Mouse (Mus musculus) regulatory T cell (primary cell): ENCODE data around the gene Rsg1.

Experiments
- in situ Hi-C: fragments of 300-600 bp; cut with MboI, MseI; formaldehyde crosslinking; loops from one replicate; pipeline ENCODE4 v1.15.1; 2025; ENCODE audit warnings: high pct_unique_total_duplicates

Rsg1 gene

DNA sequence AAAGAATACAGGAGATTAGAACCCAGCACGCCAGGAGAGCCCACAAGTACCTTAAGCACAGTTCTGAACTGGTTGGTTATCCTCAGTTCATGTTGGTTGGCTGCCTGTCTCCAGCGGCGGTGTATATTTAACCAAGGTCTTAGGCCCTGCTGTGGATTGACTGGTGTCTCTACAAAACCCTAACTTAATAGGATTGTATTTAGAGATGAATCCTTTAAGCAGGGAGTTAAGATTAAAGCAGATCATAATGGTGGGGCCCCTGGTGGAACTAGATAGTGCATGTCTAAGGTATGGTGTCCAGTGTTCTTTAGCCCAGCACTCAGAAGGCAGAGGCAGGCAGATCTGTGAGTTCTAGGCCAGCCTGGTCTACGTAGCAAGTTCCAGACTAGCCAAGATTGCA is 2.1 kb upstream of the Rsg1 start:
- in situ Hi-C loops = loop anchor here (5.0 kb wide), 1 partner anchor 69 kb away; no protein-coding TSS in a partner anchor

DNA sequence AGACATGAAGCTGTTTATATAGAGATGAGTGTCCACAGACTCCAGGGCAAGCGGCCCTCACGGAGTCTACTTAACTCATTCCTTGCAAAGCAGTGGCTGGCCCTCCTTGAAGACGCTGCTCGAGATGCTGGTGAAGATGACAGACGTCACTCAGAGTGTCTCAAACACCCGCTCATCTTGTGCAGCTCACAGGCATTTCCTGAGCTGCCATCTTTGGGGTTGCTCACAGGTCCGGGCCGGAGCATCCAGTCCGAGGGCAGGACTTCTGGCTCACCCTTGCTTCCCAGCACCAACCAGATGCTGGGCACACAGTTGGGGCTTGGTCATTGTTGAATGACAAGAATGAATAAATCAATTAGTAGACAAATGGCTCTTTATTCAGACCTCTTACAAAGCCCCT is 864 bp upstream of the Rsg1 start:
- in situ Hi-C loops = loop anchor here (5.0 kb wide), 1 partner anchor 71 kb away; no protein-coding TSS in a partner anchor

DNA sequence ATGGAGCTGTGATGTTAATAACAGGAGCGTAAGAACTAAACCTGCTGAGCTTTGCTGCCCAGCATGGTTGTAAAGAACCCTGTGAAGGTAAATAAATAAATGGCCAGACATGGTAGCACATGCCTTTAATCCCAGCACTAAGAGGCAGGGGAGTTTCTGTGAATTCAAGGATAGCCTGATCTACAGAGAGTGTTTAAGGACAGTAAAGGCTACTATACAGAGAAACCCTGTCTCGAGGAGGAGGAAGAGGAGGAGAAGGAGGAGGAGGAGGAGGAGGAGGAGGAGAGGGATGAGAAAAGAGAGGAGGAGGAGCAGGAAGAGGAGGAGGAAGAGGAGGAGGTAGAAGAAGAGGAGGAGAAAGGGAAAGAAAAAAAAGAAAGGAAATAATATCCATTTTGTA is 414 bp upstream of the Rsg1 start:
- in situ Hi-C loops = loop anchor here (5.0 kb wide), 1 partner anchor 71 kb away; no protein-coding TSS in a partner anchor

DNA sequence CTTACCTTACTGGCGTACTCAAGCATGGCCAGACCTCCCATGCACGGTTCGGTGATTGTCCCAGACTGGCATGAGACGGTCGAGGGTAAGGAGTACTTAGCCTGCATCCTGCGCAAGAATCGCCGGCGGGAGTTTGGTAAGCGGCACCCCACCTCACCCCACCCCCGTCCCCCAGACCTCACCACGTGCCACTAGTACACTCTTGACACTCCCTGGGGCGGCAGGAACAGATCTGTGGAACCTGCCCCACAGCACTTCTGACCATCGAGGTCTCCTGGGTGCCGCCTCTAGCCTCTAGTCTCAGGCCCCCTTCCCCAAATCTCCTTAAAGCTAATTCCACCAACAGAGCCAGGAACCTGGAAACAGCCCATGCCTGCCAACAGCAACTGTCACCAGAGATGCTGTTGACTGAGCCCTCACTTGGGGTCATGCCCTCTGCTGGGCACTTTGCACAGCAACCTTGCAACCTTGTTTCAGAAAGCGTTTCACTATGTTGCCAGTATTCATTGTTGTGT is 638 bp downstream of the Rsg1 start:
- in situ Hi-C loops = loop anchor here (5.0 kb wide), 1 partner anchor 72 kb away; no protein-coding TSS in a partner anchor

DNA sequence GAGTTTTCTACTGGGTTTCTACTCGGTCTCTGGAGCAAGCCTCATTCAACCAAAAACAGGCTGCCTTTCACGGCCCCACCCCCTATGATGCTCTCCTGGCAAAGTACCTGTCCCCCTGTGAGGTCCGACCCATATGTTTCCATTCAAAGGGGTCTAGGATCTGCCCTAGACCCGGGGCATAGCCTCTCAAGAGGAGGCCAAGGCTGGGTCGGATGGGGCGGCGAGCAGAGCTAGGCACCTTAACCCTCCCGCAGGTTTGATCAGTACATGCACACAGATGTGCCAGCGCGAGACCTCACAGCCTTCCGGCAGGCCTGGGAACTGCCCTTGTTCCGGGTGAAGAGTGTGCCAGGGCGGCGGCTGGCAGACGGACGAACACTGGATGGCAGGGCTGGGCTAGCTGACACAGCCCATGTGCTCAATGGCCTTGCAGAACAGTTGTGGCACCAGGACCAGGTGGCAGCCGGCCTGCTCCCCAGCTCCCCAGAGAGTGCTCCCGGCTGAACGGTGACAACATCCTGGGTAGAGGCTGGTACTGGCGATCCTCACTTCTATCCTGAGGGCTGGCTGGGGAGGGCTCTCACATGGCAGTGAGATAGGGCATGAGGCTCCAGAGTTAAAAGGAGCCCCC is 5.9 kb downstream of the Rsg1 start:
- in situ Hi-C loops = loop anchor here (10.0 kb wide), 1 partner anchor 1245 kb away; no protein-coding TSS in a partner anchor

DNA sequence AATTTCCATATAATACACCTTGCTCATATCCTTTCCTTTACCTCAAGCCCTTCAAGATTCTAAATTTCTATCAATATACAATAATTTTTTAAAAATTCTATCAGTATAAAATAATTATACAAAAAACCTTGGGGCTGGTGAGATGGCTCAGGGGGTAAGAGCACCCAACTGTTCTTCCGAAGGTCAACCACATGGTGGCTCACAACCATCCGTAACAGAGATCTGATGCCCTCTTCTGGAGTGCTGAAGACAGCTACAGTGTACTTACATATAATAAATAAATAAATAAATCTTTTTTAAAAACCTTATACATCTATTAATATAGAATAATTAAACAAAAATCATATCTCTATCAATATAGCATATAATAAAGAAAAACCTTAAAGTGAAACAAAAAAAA is 8.1 kb downstream of the Rsg1 start:
- in situ Hi-C loops = loop anchor here (10.0 kb wide), 1 partner anchor 1247 kb away; no protein-coding TSS in a partner anchor

DNA sequence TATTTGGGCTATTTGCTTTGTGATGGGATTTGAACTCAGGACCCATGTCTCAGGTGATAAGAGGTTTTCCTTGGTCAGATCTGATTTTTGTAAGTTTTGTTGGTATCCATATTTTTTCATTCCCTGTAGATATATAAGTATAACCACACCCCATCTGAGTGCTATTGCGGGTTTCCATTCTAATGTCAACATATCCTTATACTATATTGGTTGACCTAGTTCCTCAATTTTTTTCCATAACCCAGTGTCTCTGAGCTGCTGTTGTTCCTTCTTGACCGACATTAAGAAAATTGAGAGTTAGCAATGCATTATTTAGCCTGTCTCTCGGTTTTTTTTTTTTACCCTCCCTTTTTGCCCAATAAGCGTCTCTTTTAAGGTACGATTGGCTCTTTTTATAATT is 9.0 kb downstream of the Rsg1 start:
- in situ Hi-C loops = loop anchor here (10.0 kb wide), 1 partner anchor 1248 kb away; no protein-coding TSS in a partner anchor

DNA sequence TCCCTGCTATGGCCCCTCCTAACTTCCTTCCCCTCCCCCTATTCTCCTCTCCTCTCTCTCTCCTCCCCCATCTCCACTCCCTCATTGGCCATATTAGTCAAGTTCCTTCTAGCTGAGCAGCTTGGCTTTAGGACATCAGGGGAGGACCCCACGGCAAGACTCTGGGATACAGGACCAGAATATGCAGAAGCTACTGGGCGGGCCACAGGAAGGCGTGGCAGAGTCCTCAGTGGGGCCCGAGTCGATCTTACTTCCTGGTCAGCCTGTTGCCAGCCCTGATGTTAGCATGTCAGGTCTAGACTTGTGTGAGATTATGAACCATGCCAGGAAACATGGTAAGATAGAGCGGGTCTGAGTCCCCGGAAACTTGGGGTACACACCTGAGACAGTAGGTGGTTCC is 14.9 kb downstream of the Rsg1 start:
- in situ Hi-C loops = loop anchor here (10.0 kb wide), 1 partner anchor 1254 kb away; no protein-coding TSS in a partner anchor

DNA sequence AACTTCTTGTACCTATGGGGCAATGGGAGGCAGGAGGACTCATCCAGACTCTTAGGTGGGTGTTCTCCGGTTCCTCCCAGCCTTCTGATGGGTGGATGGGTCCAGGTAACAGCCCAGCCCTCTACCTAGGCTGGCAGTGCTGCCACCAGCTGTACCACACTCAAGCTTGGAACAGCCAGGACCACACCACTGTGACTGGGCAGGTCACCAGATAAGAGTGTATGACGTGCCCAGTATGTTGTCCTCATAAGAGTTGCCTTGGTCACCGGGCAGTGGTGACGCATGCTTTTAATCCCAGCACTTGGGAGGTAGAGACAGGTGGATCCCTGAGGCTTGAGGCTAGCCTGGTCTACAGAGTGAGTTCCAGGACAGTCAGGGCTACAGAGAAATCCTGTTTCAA is 19.4 kb downstream of the Rsg1 start:
- in situ Hi-C loops = no loop called here

DNA sequence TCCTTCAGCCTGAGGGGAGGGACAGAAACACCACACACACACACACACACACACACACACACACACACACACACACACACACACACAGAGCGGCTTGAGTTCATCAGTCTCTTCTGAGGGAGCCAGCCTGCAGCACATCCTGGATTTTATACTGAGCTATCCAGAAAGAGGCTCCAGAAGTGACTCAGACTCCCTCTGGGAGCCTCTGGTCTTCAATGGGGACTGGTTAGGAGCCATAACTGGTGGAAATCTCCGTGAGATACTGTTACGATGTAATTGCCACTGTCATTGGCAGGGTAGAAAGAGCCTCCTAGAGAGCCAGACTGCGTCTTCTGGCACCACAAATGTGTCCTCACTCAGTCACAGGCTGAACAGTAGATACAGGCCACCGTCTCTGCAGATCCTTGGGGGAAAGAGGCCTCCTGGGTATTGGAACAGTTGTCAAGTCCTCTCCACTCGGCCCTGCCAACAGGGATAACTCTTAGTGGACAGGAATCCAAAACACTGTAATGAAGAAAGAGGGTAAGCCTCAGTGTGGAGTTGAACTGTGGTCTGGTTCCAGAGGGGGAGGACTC is 21.9 kb downstream of the Rsg1 start:
- in situ Hi-C loops = no loop called here

DNA sequence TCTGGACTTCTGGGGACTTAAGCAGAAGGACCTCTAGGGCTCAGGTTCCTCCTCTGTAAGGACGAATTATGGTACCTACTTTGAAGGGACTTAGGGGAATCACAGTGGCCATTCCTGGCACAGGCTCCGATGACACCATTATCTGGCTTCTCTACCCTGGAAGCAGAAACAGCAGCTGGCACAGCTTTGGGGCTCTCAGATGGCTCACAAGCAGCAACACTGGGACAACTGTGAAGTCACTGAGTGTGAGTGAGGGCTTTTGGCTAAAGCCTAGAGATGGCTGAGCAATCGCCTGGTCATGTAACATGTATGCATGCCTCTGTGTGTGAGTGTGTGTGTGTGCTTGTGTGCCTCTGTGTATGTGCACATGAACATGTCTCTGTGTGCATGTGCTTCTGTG is 23.1 kb downstream of the Rsg1 start:
- in situ Hi-C loops = no loop called here

DNA sequence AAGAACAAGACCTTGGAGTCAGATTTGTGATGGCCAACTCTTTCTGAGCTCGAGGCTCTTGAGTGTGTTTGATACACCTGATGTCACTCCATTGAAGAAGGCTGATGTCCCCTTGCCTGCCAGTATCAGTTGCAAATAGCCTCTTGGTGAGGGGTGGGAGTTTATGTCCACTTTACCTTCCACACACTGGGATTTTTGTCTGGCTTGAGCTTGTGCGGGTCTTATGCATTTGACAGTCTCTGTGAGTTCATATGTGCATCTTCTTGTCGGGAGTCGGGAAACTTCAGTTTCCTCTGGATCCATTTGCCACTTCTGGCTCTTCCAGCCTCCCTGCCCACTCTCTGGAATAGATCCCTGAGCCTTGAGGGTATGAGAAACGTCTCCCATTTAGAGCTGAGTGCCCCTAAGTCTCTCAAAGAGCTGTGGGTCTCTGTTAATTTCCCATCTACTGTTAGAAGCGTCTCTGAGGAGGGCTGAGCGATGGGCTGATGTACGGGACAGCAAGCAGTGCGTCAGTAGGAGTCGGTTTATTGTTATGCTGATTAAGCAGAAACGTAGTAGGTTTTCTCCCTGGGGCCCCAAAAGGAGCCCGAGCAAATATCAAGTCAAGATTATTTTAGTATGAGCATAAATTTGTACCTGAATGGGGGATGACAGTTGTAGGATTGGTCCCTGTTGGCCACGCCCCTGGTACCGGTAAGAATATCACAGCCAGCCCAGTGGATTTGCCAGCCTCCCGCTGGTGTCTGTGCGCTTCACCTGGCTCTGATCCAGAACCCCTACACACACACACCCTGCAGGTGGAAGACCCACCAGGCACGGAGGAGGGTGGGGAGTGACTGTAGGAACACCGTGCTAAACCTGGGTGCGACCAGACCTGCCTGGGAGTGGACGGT is 25.0 kb downstream of the Rsg1 start:
- in situ Hi-C loops = no loop called here

DNA sequence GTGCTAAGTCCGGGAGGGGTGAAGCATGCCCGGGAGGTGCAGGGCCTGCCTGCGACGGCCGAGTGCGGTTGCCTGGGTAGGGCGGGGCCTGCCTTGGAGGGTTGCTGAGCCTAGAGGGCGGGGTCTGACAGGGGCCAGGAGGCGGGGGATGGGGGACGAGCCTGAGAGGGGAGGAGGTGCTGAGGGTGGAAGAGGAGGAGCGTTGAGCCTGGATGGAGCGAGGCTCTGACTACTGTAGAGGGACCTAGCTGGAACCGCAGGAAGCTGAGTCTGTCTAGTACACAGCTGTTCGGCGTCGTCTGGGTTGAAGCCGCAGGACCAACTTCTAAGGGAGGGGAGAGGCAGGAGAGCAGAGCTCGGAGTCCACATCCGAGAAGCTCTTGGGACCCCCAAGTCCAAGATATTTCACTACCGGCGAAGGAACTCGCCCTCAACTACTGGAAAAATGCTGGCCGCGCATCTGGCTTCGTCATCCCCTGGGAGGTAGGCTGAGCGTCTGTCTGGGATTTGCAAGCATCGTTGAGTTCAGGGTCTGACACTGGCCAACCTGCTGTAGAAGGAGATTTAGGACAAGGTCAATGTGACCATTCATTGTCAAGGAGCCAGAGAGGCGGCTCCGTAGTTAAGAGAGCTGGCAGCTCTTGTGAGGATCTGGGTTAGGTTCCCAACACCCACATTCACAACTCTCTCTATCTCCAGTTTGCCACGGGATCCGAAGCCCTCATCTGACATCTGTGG is 25.8 kb downstream of the Rsg1 start, which contains the start of gene Arhgef19:
Gene Arhgef19, plus strand, starts transcription at position 112 of the 738 bp plus-strand sequence.
- in situ Hi-C loops = no loop called here

DNA sequence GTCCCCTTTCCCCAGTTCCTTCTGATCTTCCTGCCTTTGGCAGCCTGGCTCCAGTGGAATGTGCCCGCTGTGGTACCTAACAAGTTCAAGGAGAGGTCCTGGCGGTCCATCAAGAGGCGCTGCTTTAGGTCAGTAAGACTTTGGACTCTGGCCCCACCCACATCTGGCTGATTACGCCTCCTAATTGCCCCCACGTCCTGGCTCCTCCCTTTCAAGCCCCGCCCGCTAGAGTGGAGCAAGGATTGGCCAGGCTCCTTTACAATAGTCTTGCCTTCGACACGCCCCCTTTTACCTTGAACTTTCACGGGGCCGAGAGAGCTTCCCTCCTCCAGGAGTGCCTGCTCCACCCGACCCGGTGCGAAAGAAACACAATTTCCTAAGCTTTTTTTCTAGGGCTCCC is 26.9 kb downstream of the Rsg1 start:
- in situ Hi-C loops = no loop called here

DNA sequence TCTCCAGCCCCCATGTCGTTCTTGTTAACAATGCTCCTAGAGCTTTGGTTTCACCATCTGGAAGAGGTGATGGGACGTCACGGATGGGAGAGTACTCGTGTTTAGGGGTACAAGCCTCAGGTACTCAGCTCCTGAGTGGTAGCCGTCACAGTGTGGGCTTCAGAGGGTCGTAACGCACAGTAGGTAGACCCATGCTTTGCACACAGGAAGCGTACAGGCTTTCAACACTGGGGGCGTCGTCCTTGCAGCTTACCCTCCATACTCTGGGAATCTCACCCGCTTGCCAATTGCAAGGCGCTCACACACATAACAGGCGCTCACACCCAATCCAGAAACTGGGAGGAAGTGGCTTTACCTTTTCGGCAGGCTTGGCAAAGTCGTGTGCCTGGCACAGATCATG is 28.1 kb downstream of the Rsg1 start:
- in situ Hi-C loops = no loop called here

DNA sequence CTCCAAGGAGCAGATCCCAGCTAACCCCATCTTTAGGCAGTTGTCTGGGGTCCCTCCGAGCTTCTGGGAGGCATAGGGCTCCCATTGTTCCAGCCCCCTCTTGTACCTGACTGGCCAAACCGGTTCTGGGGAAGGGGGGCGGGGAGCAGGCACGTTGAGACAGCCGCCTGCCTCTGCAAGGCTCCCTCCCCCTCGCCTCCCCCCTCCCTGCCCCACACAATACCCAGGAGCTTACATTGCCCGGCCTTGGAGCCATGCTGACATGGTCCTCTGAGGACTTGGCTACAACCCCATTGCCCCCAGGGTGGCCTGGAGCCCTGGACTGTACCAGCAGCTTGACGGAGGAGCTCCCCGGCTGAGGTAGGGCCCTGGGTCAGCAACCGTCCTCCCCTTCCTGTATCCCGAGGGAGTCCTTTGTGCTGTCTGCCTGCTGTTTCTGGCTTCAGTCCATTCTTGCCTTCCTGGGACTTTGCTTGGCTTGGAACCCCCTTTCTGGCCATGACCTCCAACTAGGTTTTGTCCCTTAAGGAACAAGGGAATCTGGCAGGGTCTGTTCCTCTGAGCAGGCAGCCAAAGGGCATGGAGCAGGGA is 29.0 kb downstream of the Rsg1 start:
- in situ Hi-C loops = no loop called here

DNA sequence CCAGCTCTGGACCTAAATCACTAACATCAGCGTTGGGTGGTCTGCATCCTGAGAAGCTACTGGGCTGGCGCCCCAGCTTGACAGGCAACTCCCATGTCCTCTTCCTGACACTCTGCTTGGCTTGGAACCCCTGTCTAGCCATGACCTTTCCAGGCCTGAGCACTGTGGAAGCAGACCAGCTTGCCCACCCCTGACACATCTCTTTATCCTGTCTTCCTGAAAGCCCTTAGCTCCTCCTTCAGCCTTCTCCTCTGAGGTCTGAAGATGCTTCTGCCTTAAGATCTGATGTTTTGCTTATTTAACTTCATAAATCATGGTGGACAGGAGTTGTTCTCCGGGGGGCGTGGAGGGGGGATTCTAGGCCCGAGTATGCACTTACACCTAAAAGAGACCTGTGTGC is 29.9 kb downstream of the Rsg1 start:
- in situ Hi-C loops = no loop called here

DNA sequence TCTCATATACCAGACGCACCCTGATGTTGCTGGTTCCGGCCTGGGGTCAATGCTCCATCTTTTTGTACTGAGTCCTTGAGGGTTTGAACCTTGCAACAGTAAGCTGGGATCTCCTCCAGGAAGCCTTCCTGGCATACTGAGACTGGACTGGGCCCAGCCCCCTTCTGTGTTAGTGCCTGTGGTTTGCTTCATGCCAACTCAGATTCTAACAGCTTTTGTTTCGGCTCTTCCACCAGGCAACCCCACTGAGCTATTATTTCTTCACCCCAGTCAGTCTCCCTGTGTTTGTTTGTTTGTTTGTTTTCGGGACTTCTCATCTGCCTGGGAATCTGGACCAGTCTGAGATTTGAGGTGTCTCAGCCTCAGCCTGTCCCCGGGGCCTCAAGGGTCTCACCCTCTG is 30.6 kb downstream of the Rsg1 start:
- in situ Hi-C loops = no loop called here

DNA sequence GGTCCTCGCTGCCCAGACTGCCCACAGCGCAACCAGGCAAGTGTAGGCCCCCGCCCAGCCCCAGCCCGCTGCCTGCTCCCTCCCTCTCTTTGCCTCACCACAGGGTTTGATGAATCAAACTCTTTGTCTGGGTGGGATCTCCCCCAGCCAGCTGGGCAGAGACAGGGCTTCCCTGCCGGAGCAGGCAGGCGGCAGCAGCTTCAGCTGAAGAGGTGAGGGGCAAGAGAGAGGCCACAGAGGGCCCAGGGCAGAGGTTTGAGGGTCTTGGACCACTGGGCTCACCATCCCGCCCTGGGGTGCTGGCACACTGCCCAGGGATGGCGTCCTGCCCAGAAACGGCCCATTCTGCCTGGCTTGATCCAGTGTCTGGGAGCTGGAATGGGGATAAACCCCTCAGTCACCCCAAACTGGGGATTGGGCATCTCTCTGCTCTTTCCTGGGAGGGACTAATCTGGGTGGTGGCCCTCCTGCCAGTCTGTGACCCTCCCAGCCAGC is 31.2 kb downstream of the Rsg1 start:
- in situ Hi-C loops = no loop called here

DNA sequence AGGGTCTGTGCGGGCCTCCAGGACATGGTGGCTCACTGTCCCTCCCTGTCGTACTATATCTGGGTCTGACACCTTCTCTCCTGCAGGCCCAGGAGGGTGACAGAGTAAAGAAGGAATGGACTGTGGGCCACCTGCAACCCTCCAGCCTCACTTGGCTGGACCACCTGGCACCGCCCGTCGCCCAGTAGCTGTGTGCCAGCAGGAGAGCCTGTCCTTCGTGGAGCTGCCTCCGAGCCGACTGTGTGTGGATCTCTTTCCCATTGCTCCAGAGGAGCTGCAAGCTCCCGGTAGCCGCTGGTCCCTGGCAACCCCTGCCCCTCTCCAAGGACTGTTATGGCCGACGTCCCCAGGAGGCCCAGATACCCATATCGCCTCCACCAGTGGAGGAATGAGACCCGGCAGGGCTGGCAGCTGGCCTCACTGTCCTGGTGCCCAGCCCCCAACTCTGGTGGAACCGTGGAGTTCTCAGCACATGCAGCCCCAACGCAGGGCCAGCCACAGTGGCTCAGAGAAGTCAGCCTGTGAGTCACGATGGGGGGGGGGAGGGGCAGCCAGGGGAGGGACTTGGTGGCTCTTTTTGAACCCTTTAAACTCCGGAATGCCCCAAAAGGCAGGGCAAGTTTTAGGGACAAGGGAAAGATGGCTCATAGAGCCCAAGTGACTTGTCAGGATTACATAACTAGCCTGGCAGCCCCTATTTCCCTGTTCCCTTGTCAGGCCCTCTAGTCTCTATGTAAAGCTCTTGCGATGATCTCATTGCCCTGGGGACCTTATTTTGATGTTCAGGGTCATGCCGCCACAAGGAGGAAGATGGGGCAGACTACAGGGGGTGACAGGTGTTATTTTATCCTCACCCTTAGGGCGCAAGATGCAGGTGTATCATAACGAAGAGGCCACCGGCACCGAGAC is 32.6 kb downstream of the Rsg1 start:
- in situ Hi-C loops = no loop called here
